Mouse (Mus musculus): Measurements from ENCODE around the gene Prmt2. TPM values are rescaled to one million over a fixed set of nuclear protein-coding genes. Genes with fewer than 3 reads are reported as not detected.

Prmt2 gene
- polyA plus RNA-seq, 1 experiment from 2014 or later: 13.7 TPM

GRCm38 (mm10) chr10:76218240-76218639 lies 19.4 kb downstream of the Prmt2 start:
- DNase-seq (ENCODE audit: low spot score): no peak

DNA sequence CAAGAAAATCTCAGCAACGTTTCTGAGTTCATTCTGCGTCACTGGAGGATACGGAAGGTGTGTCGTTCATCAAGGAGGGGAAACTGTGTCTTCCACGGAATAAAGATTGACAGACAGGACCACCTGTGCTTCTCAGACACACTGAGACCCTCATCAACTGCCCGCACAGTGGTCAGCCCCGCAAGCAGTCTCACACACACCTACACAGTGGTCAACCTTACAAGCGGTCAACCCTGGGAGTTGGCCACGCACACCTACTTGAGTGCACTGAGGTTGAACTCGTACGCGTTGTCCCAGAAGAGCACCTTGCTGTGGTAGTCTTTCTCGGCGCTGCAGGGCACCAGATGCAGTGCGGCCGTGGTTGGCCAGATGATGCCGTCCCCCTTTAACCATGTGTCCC lies 20.6 kb downstream of the Prmt2 start:
- no peak for DNase-seq (ENCODE audit: low spot score)

- no peak for DNase-seq (ENCODE audit: low spot score)
Observed at GRCm38 (mm10) chr10:76214161-76214560, 23.5 kb downstream of the Prmt2 start.

DNA sequence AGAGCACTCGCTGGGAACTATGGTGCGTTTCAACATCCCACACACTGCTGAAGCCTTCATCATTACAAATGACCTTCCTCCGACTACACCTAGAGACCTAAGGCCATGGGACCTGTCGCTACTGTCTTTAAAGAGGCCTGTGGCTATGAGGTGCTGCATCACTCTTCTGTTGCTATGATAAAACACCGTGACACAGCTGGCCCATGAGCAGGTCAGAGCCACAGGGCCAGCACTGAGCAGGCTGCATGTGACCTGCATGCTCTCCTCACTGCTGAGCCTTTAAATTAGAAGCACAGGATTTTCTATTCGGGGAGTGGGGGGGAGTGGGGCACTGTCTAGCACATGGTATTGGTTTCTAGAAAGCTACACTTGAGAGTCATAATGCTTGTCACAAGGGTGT lies 25.5 kb downstream of the Prmt2 start:
- DNase-seq (ENCODE audit: low spot score): no peak

- no peak for DNase-seq (ENCODE audit: low spot score)
Observed at GRCm38 (mm10) chr10:76210806-76211205, 26.9 kb downstream of the Prmt2 start.

DNA sequence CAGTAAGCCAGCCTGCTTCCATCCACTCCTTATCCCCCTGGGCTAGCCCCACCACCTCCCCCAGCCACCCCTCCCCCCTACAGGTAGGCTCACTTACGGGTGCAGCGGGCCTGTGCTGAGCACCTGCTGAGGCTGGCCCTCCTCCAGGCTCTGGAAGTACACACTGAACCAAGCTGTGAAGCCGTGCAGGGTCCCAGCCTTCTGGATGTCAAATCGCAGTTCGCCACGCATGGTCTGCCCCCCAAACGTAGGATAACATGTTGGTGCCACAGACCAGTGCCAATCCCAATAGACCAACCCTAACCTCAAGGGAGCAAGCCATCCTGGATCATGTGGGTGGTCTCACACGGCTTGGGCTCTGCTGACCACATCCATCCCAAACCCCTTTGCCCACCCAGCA lies 28.4 kb downstream of the Prmt2 start:
- DNase-seq (ENCODE audit: low spot score): no peak

GRCm38 (mm10) chr10:76207262-76207796 lies 30.3 kb downstream of the Prmt2 start:
- no peak for DNase-seq (ENCODE audit: low spot score)

- DNase-seq (ENCODE audit: low spot score): peak; percentile 24
Observed at GRCm38 (mm10) chr10:76203798-76204283, 33.8 kb downstream of the Prmt2 start.

- DNase-seq (ENCODE audit: low spot score): peak; percentile 63
Observed at GRCm38 (mm10) chr10:76201978-76202377, 35.7 kb downstream of the Prmt2 start.

- DNase-seq (ENCODE audit: low spot score): no peak
Observed at GRCm38 (mm10) chr10:76201416-76201815, 36.2 kb downstream of the Prmt2 start.

DNA sequence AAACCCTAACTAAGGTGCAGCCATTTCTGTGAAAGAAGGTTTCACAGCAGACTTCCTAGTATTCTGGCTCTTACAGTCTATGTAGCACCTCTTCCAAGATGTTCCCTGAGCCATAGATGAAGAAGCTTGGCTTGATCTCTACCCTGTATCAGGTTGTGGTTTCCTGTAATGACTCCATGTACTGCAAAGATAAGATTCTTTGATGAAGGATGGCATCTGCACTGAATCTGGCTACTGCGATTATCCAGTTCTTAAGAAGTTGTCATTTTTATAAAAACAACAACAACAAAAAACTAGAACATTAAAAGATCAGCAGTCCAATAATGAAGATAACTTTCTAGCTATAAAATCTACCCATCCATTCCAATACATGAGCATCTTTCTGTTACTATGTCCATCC lies 49.7 kb downstream of the Prmt2 start:
- no peak for DNase-seq (ENCODE audit: low spot score)

DNA sequence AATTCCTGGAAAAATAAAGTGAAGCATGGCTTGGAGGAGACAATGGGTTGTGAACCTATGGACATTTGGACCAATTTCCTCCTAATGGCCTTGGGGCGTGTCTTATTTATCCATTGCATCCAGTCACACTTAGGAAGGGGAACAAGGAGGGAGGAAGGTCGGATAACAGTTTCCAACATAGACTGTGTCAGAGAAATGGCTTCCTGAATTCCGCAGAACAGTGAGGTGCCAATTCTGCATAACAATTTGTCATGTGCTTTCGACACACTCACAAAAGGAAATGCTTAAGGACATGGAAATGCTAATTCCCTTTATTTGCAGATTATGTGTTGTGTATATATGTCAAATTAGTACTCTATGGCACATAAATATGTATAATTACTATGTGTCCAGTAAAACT lies 52.4 kb downstream of the Prmt2 start:
- DNase-seq (ENCODE audit: low spot score): no peak

DNA sequence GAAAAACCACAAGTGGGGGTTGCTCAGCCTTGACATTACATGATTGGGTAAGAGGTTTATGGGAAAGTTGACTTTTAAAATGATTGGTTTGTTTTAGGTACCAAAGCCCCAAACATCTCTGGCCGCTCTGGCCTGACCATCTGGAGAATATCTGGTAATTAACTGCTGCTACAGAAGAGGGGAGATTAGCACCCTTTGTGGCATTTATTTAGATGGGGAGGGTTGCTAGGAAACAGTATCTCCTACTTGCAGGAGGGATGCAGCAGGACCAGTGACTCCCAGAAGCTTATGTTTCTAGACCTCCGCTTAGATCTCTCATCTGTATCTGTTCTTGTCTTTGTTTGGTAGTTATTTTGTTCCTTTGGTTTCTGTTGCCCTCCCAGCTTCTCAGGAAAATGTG lies 62.8 kb downstream of the Prmt2 start:
- no peak for DNase-seq (ENCODE audit: low spot score)

GRCm38 (mm10) chr10:76158009-76158408 lies 79.7 kb downstream of the Prmt2 start:
- no peak for DNase-seq (ENCODE audit: low spot score)

DNA sequence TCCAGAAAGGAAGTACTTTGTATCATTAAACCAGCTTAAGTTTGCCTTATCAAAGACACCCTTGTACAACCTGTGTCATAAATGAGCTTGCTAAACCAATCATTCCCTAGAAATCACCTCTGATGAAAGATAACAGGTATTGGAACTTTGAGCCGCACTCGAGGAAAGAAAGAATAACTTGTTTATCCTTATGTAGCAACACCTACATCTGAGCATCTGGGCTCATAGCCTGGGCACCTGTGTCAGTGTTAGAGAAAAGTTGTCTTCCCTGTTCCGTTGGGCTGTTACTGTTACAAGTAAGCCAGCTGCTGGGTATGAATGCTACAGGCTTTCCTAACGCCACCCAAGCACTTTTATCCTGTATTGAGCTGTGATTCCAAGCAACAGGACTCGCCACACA lies 80.1 kb downstream of the Prmt2 start:
- DNase-seq (ENCODE audit: low spot score): no peak

MicroRNAs within 50 kb of the gene (microRNA counts, 519-probe panel; counts per million panel counts)
- 5,272 counts per million, percentile 86 among the panel's probes with 10 or more counts for microRNA mmu-miR-678

Small RNA genes lying within 50 kb of the gene (microRNA-seq; reads per million reads assigned to microRNA genes)
- gene Mir678 (ENCODE audit: borderline number of aligned reads): not detected

Other genes with a start within 250 kb of the Prmt2 start
- gene Zfp280b, start 205.2 kb downstream of the Prmt2 start, polyA plus RNA-seq (2015; fragmentation: Nextera tagmentation; extraction: Ambion mirVana): 16.6 TPM in 2 replicates
- gene Slc5a4b, start 126.9 kb downstream of the Prmt2 start, polyA plus RNA-seq (2015; fragmentation: Nextera tagmentation; extraction: Ambion mirVana): not detected in 2 replicates
- gene Slc5a4a, start 90.4 kb downstream of the Prmt2 start, polyA plus RNA-seq (2015; fragmentation: Nextera tagmentation; extraction: Ambion mirVana): not detected in 2 replicates
- 0.14 and 0.27 TPM in 2 replicates for gene S100b, start 16.0 kb upstream of the Prmt2 start, polyA plus RNA-seq (2015; fragmentation: Nextera tagmentation; extraction: Ambion mirVana)
- gene Dip2a, start 107.4 kb upstream of the Prmt2 start, polyA plus RNA-seq (2015; fragmentation: Nextera tagmentation; extraction: Ambion mirVana): 1.6 and 2.2 TPM in 2 replicates
- 1.5 TPM in 1 of 2 replicates, not detected in the other for gene AC141477.1, start 202.6 kb upstream of the Prmt2 start, polyA plus RNA-seq (2015; fragmentation: Nextera tagmentation; extraction: Ambion mirVana)
- gene Pcnt, start 204.9 kb upstream of the Prmt2 start, polyA plus RNA-seq (2015; fragmentation: Nextera tagmentation; extraction: Ambion mirVana): 14.8 and 17.5 TPM in 2 replicates
- gene 2610028H24Rik, start 211.2 kb upstream of the Prmt2 start, polyA plus RNA-seq (2015; fragmentation: Nextera tagmentation; extraction: Ambion mirVana): 0.26 and 0.47 TPM in 2 replicates
- gene Mcm3ap, start 231.1 kb upstream of the Prmt2 start, polyA plus RNA-seq (2015; fragmentation: Nextera tagmentation; extraction: Ambion mirVana): 63.1 and 63.7 TPM in 2 replicates
- gene Ybey, start 231.2 kb upstream of the Prmt2 start, polyA plus RNA-seq (2015; fragmentation: Nextera tagmentation; extraction: Ambion mirVana): 5.6 and 6.3 TPM in 2 replicates